Mouse (Mus musculus): ENCODE measurements around the gene Dapl1.

DNA sequence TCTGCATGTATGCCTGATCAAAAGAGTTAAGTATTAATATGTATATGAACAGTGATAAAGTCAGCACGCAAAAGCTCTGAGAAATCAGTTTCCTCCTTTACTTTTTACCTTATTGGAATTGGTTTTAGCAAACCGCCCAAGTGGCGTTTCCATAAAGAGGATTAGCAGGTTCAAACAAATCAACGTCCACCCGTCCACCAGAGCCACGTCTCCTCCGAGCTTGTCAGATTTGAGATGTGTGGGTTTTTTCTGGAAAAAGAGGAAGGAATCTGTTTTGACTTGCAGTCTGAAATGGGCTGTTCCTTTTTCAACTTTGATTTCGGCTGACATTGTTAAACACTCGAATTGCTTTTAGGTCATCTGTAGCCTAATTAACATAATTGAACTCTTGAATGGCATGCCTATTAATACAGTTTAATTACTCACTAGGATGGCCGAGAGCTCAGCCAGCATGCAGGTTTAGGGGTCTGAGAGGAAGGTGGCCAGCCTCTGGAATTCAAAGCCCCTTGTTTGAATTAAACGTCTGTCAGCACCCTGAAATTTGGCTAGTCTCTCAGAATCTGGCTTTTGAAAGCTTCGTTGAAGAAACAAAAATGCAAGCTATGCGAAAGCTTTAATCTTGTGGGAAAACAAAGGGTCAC is 9.1 kb downstream of the Dapl1 start:
- TF ChIP-seq POLR2A (IDR thresholded peaks at IDR 0.05; ENCODE audit: low read depth, low read length) (no peak), CTCF (IDR thresholded peaks at IDR 0.05; ENCODE audit: extremely low read depth, insufficient read depth, insufficient read length, insufficient replicate concordance) (no peak)
